Mouse (Mus musculus): ENCODE measurements around the gene Arfgef3.

- TF ChIP-seq ZNF384 (IDR thresholded peaks at IDR 0.05; ENCODE audit: low read depth, low read length), result no peak
- TF ChIP-seq MAFK (IDR thresholded peaks at IDR 0.05; ENCODE audit: insufficient read depth, low read depth, low read length), result no peak
- TF ChIP-seq ZC3H11A (IDR thresholded peaks at IDR 0.05; ENCODE audit: borderline replicate concordance, low read depth, low read length), result no peak
Observed at GRCm38 (mm10) chr10:18704393-18705120, 39.2 kb downstream of the Arfgef3 start.
